Mouse (Mus musculus) activated CD4-positive, CD25-positive, alpha-beta regulatory T cell, adult 4 months (primary cell): Measurements from ENCODE around the gene Ltb4r1. TPM values are rescaled to one million over a fixed set of nuclear protein-coding genes. Genes with fewer than 3 reads are reported as not detected.
A peak's percentile ranks its signal among the peaks of the same experiment; 100 is the strongest.

Source experiments
- ATAC-seq: one replicate; pipeline ENCODE4 v1.8.0; 2017
- polyA plus RNA-seq, 2 experiments: library from polyadenylated mRNA; unstranded; fragments of 100-300 nt; shearing (Covaris generic); gene quantifications; one replicate each; pipeline ENCODE4 v1.2.1; 2017

Ltb4r1 gene
- polyA plus RNA-seq, 2 experiments from 2014 or later, result 2.5 to 5.6 TPM

DNA sequence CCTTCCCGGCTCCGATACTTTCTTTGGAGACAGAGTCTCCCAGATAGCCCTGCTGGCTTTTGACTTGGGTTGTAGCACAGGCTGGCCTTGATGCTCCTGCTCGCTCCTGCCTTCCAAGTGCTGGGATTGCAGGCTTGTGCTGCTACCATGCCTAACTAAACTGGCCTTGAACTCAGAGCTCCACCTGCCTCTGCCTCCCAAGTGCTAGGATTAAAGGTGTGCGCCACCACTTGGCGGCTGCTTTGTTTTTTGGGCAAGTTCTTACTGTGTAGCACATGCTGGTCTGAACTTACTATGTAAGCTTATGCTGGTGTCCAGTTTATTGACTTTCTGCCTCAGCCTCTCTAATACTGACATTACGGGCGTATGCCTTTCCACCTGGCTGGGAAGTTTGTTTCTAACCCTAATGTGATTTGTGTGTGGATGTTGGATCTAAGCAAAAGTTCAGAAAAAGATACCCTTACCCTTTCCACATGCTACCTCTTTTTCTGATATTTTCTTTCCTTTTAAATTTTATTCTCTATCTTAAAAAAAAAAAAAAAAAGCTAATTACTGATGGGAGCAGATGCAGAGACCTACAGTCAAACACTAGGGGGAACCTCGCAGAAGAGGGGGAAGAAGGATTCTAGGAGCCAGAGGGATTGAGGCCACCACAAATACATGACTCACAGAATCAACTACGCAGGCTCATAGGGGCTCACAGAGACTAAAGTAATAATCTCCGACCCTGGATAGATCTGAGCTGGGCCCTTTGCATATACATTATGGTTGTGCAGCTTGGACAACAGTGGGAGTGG lies 18.5 kb upstream of the Ltb4r1 start:
- ATAC-seq, result no peak

DNA sequence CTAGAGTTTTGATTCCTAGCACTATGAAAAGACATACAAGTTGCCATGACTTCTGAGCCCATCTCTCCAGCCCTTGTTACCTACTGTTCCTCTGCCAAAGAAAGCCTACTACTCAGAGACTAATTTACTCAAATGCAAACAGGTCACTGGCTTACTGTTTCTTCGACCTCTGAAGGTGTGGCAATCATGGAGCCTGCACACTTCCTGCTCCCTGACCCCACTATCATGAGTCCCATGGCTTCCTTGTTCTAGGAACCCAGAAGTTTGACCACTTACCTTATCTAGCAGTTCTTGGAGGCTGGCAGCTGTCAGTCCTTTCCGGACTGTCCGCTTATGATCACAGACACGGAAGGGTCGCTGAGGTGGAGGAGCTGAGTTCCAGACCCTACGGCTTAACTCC lies 8.2 kb upstream of the Ltb4r1 start:
- ATAC-seq, result no peak

DNA sequence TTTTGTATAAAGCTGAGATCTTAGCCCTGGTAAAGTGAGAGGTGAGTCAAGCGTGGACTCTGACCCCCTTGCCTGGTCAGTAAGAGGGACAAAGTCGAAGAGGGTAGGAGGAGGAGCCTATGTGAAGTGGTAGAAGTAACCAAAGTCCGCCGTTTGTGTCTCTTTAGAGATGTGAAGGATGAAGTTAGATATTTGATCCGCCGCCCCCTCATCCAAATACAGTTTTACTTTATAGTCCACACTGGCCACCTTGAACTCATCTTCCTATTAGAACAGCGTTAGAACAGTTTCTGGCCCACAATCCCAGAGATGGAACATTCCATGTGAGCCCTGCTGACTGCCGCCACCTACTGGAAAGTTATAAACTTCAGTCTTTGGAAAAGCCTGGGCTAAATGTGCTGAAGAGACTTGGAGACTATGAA lies 7.4 kb upstream of the Ltb4r1 start, which contains the start of gene Cideb:
TSS of gene Cideb (minus strand) at position 96 of the 422 bp plus-strand sequence.
- ATAC-seq, result no peak

DNA sequence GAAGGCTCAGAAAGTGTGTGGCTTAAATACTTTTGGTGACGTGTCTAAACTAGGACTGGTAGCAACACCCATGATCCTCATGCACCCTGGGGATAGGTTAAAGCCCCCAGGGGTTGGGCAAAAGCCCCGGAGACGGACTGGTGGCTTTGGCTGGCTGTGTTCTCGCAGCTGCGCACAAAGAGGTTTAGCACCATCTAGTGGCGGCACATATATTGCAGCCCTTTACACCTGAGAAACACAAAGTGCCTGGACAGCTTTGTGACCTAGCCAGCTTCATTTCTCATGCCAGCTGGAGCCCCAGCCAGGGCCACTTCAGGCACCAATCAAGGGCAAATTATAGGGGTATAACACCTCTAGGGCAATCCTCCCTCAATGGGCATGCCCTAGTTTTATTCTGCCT lies 5.6 kb upstream of the Ltb4r1 start:
- ATAC-seq, result peak; percentile 53

DNA sequence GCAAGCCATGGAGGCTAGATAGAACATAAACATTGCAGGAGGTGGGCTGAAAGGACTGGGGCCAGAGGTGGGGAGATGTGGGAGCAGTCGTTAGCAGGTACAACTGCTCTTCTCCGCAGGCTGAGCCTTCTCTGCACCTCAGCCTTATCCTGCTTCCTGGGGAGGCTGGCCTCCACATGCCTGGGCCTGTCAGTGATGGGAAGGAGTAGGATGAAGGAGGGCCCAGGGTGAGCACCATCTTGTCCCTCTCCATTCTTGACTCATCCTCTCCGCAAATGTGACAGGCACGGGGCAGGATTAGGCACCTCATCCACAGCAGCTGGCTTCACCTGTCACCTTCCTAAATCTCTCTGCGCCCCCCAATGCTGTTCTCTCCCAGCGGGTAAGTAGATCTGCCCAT lies 4.6 kb upstream of the Ltb4r1 start, which contains the start of gene Ltb4r2:
TSS of gene Ltb4r2 (plus strand) at position 266 of the 400 bp plus-strand sequence.
- no peak for ATAC-seq

DNA sequence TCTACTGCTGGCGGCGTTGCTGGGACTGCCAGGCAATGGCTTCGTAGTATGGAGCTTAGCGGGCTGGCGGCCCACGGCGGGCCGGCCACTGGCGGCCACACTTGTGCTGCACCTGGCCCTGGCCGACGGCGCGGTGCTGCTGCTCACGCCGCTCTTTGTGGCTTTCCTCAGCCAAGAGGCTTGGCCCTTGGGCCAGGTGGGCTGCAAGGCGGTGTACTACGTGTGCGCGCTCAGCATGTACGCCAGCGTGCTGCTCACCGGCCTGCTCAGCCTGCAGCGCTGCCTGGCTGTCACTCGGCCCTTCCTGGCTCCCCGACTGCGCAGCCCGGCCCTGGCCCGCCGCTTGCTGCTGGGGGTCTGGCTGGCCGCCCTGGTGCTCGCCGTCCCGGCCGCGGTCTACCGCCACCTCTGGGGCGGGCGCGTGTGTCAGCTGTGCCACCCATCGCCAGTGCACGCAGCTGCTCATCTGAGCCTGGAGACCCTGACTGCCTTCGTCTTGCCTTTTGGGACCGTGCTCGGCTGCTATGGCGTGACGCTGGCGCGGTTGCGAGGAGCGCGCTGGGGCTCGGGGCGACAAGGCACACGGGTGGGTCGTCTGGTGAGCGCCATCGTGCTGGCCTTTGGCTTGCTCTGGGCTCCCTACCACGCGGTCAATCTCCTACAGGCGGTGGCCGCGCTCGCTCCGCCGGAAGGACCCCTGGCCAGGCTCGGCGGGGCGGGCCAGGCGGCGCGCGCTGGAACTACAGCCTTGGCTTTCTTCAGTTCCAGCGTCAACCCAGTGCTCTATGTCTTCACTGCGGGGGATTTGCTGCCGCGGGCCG lies 3.6 kb upstream of the Ltb4r1 start:
- no peak for ATAC-seq

DNA sequence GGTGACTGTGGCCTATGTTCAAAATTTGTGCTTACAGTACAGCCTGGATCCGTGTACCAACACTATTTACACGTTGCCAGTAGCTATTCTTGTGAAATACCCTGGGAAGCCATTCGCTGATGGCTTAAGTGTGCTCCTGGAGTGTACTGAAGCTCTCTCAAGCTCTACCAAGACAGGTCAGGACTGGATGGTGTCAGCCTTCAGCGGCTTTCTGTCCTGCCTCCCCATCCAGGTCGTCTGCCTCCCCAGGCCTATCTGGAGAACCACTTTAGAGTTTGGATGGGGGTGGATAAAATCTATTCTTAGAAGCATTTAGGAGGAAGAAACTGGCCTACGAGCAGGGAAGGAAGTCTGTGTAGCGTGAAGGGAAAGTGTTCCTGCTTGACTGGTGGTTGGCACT lies 2.6 kb upstream of the Ltb4r1 start:
- no peak for ATAC-seq

DNA sequence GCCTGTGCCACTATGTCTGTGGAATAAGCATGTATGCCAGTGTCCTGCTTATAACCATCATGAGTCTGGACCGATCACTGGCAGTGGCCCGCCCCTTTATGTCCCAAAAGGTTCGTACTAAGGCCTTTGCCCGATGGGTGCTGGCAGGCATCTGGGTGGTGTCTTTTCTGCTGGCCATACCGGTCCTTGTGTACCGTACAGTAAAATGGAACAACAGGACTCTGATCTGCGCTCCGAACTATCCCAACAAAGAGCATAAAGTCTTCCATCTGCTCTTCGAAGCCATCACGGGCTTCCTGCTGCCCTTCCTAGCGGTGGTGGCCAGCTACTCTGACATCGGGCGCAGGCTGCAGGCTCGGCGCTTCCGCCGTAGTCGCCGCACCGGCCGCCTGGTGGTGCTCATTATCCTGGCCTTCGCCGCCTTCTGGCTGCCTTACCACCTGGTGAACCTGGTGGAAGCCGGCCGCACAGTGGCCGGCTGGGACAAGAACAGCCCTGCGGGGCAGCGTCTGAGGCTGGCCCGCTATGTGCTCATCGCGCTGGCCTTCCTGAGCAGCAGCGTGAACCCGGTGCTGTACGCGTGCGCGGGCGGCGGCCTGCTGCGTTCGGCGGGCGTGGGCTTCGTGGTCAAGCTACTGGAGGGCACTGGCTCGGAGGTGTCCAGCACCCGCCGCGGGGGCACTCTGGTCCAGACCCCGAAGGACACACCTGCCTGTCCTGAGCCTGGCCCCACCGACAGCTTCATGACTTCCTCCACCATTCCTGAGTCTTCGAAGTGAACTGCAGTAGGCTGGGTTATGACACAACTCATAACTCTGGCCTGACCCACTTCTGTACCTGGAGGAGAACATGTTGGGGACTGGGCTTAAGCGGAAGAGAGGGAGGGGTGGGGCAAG lies 2.0 kb downstream of the Ltb4r1 start:
- peak; percentile 79 for ATAC-seq

DNA sequence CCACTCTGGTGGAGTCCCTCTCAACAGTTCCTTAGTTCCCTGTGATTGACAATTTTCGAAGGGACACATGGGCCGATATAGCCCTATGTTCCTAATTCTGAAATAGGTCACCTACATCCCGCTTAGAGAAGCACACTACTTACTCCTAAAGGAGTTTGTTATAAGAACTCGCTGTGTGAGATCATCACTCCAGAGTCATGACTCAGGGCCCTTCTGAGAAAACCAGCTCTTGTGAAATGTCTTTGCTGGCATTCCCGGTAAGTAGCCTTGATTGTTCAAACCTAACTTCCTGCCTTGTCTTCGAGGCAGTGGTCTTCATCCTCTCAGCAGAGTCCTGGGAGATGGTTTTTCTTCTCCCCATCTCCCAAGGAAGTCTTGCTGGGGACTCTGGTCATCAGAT lies 2.8 kb downstream of the Ltb4r1 start:
- ATAC-seq, result no peak

DNA sequence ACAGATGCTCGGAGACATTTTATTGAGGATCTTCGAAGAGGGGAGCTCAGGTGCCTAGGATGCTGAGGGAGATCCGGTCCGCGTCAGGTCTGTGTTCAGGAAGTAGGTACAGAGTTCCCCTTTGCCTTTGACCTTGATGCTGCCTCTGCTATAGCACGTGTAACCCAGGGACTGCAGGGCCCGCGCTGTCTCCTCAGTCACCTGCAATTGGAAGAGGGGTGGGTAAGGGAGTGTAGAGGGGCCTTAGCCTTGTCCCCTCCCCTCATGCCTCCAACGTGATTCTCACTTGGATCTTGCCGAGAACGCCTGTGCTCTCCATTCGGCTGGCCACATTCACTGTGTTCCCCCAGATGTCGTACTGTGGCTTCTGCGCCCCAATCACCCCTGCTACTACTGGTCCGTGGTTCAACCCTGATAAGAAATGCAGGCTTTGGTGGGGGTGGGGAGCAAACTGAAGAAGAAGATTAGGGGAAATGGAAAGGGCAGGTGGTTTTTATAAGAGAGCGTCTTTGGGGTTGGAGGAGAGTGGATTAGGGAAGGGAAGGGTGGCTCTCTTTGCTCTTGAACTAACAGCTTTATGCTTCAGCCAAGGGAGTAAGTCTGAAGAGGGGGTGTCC lies 3.4 kb downstream of the Ltb4r1 start:
- ATAC-seq, result no peak

DNA sequence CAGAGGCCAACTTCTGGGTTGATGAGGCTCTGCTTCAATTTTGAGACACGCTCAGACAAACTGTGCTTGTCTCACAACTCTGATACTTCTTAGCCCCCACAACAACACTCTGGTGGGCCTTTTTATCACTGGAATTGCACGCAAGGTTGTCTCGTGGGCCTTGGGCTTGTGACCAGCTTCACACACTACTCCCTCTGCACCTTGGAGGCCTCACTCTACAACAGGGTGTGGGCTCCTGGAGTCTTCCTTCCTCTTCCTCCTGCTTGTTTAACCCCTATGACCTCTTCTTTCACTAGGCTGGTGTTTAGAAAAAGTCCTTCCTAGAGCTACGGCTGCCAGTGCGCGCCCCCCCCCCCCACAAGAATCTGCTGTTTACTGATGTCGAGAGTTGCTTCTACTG lies 10.9 kb downstream of the Ltb4r1 start:
- no peak for ATAC-seq

DNA sequence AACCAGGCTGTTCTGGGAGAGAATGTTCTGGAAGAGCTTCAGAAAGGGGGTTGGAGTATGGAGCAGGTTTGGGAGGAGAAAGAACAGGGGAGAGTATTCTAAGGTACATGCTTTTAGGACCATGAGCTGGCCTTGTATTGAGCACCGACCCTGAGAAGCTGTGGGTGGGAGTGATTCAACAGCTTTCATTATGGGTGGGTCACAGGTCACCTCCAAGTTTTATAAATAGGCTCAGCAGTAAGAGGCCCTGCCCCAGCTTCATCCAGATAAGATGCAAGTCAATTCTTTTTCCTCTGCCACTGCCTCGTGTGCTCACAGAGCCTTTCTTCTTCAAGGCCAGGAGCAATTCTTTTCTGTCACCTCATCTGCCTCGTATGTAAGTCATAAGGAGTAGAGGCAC lies 11.4 kb downstream of the Ltb4r1 start:
- no peak for ATAC-seq

DNA sequence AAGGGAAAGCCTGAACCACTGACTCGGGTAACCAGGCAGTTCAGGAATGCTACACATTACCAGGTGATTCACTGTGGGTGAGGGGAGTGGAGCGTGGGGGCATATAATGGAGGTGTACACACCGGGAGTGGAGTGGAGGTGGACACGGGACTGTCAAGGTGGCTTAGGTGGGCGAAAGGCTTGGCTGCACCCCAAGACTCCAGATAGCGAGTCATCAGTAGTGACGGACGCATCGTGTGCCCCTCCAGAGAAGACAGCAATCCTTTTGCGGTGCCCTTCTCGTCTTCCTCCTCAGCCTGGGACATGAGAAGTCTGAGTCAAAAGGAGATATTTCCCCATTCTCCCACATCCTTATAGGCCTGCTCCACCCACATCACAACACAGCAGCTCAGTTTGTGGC lies 12.0 kb downstream of the Ltb4r1 start:
- ATAC-seq, result no peak

DNA sequence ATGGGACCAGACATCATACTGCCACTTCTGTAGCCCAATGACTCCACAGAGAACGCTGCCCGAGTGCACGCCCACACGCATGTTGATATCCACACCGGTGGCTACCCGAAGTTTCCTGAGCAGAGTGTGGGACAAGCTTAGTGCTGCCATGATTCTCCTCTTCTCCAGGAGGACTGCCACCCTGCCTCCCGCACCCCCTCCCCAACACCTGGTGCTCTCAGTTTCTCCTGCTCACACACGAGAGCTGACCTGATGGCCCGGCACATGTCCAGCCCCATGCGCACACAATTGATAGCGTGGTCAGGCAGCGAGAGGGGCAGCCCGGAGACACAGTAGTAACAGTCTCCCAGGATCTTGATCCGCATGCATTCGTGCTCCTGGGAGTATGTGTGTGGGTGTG lies 12.9 kb downstream of the Ltb4r1 start:
- no peak for ATAC-seq

DNA sequence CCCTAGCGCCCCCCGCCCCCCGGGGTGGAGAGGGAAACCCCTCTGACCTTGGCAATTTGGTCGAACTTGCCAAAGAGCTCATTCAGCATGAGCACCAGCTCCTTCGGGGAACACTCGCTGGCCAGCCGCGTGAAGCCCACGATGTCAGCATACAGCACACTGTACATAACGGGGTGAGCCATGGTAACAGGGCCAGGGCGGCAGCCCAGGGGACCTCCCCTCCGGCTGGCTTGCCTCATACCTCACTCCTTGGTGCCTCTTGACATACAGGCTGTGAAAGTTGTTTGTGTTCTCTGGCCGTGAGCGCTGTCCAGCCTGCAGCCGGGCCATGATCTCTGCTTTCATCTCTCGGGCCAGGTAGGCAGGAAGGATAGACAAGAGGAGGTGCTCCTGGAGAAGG lies 13.9 kb downstream of the Ltb4r1 start:
- ATAC-seq, result no peak

DNA sequence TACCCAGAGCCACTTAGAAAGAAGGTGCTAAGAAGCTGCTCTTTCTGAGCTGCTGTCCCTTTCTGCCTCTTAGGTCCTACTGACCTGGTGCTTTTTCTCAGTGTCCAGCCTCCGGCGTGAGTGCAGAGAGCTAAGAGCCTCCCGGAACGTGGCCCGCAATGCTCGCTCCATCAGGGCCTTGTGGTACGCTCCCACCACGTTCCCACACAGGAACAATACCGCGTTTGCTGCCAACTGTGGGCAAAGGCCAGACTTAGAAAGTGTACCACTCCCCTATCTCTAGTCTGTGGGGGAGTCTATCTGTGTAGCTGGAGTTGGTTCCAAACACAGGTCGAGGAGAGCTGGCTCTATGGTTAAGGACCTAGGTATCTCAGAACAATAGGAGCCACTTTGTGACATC lies 15.0 kb downstream of the Ltb4r1 start:
- no peak for ATAC-seq

DNA sequence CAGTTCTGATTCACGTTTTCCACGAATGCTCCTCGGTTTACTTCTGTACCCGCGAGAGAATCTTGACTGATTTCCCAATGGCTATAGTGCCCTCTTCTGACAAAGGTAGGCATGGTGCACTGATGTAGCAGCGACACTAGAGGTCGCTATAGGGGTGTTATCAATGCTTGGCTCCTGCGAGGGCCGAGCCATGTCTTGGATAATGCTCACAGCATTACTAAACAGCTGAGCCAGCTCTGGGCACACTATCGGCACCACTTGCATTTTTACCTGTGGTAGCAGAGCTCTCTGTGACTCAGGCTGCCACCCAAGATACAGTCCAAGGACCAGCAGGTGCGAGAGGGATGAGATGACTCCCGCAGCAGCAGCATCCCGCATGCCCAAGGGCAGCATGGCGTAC lies 15.5 kb downstream of the Ltb4r1 start:
- ATAC-seq, result peak; percentile 52

DNA sequence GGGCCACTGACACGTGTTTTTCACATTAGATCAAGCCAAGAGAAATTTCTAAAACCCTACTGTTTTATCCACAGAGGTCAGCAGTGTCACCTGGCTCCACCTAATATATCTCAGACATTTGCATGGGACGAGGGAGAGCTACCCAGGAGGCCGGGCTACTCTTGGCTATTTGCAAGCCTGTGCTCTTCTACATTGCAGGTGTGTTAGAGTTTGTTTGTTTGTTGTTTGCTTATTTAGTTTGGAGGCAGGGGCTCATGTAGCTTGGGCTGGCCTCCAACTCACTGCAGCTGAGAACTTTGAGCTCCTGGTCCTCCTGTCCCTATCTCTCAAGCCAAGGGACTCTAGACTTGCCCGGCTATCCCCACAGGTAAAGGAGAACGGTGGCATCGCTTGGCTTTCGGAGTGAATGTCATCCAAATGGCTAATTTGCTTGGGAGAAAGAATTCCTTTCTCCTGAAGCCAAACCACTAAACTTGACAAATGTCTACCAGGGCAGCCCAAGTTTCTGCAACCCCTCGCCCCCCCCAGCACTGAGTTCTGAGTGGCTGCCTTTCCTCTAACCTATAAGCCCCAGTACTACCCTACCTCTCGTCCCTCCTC lies 16.7 kb downstream of the Ltb4r1 start:
- ATAC-seq, result no peak

DNA sequence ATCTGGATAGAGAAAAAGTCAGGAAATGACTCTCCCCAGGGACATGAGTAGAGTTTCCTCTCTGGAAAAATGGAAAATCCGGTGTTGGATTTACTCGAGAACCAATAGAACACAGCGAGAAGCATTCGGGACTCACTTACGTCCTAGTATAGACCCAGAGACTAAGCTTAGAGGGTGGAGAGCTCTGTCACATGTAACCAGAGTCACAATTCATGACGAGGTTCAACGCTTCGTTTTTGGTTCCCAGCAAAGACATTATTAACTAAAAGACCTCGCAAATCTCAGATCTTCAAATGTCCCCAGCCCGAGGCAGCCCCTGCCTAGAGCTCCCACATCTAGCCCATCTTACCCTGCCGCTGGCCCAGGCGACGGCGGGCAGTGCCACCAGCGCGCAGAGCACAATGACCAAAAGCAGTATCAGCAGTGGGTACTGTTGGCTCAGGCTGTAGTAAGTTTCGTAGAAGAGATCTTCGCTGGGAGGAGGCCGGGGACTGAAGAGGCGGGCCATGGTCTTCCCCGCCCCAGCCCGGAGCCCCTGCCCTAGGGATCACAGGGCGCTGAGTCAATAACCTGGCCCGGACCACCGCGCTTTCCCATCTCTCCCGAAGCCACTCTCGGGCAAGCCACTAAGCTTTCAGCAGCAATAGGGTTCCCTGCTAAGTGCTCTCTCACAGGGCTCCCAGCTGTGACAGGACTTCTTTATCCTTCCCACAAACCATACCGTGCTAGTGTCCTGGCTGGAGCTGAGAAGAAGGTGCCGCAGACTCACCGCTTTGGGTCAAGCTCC lies 17.6 kb downstream of the Ltb4r1 start:
- ATAC-seq, result no peak

DNA sequence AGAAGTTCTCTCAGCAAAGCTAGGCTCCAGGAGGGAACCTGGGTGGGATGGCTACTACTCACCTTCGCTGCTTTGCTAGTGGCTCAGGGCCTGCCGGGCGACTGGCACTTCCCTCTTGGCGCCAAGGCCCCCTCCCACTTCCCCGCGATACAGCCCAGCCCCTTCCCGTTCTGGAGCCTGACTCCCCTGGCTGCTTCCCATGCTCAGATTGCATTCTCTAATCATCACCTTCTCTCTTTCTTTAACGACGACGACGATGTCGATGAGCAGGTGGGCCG lies 18.1 kb downstream of the Ltb4r1 start, which contains the start of gene Adcy4:
TSS of gene Adcy4 (minus strand) at position 138 of the 278 bp plus-strand sequence.
- no peak for ATAC-seq

DNA sequence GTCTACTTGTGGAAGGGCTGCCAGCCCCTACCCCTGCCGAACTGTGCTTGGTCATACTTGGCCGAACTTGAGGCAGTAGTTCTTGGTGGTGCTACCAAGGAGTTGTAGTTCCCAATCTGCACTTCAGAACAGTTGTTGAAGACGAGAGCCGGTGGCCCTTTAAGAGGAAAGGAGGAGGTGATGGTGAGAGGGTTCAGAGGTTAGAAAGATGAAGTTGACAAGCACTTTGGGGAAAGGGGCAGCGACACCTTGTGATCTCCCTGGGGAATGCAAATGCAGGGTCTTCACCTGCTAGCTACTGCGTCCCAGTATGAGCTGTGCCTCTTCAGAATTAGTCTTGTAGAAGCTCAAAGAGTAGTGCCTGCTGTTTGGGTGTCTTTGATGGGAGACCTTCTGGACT lies 19.4 kb downstream of the Ltb4r1 start:
- no peak for ATAC-seq
